Mouse (Mus musculus) spleen, embryonic (tissue): ENCODE measurements around the gene Ano1.

Experiments used
- CTCF ChIA-PET: fragments of 350-600 bp; sonication (Branson Sonifier 250); formaldehyde crosslinking; loops from one replicate; lab custom pipeline; 2022; lab: Charles Lee

Ano1 gene

DNA sequence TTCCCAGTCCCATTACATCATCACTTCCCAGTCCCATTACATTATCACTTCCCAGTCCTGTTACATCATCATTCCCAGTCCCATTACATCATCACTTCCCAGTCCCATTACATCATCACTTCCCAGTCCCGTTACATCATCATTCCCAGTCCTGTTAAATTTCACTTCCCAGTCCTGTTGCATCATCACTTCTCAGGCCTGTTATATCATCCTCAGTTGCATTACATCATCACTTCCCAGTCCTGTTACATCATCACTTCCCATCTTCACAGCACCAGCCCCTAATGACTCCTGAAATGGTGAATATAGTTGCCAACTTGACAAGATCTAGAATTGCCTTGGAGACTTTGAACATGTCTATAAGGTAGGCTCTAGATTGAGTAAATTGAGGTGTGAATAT is 17.1 kb upstream of the Ano1 start:
- CTCF ChIA-PET = no interaction called here

DNA sequence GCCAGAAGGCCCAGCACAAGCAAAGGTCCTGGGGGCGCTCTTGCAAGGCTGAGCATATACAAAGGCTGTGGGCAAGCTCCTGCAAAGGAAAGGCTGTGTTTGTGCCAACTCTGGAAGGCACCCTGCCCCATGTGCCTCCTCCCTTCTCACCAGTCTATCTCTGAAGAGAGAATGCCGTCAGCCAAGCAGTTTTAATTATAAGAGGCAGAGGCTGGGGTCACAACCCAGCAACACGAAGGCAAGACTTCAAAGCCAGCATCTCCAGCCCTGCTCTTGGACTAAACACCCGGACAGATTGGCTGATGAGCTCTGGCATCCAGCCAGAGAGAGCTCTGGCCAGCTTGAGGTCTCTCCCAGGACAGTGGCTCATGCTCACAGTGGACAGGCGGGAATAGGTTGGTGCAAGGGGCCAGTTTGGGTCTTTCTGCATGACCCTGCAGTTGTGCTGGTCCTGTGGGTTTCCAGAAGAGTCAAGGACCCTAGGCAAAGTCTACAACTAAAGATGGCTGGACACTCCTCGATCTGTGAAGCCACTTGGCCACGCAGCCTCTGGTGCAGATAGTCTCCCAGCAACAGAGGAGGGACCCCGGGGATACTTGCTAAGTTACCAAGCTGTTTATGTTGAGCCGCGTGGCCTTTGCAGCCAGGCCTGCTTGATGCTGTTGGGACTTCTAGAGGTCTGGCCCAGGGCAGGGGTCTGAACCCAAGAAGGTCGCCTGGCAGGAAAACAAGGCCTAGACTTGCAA is 12.9 kb upstream of the Ano1 start:
- CTCF ChIA-PET = no interaction called here

DNA sequence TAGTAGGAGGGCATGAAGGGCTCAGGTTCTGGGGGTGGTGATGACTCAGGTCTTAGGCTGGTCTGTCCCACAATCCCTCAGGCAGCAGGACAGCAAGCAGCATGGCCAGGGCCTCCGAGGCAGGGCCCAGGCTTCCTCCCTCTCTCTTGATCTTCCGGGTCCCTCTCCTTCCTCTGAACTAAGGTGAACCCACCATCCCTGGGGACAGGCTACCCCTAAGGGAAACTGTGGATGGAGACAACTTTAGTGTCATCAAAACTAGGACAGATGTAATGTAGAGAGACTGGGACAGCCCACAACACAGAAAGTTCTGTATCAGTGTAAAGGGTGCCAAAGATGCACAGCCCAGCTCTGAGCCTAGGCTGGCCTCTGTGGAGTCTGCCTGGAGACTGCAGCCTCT is 12.2 kb upstream of the Ano1 start:
- CTCF ChIA-PET = no interaction called here

DNA sequence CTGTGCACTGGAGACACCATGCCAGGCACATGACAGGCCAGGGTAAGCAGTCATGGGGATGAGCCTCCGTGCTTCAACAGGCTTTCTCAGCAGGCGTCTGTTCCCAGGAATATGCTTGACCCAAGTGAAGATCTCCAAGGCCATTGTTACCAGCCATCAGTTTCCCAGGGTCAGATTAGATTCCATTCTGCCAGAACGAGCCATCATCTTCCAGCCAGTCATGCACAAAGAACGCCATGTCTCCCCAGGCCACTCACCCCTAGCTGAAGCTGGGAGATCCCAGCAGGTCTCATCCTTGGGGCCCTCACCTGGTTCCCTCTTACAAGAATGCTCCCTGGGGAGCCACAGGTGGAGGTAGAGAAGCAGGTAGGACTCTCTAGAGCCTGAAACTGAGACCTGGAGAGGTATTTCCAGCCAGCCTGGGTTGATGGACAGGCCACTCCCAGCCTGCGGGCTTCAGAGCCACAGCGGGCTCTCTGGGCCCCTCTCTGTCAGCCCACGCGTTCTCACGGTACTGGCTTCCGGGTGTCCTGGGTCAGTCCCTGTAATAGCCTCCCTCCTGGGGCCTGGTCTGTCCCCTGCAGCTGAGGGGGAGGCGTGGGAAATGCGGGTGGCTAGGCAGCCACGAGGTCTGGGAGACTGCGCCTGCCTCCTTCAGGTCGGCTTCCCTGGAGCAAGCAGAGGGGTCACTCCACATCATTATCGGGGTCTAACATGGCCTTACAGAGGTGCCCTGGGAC is 10.9 kb upstream of the Ano1 start:
- CTCF ChIA-PET = no interaction called here

DNA sequence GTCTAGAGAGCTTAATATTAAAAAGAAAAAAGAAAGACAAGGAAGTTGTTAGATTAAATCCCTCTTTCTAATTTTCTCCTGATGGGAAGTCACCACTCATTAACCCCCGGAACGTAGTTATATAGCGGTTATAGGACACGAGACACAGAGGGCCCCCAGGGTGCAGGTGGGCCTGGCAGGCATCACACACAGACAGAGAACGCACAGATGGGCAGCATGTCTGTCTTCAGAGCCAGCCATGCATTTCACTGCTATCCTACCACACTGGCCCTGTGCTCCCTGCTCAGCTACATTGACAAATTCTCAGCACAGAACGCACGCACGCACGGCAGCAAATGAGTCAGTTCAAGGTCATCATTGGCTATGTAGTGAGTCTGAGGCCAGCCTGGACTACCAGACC is 8.5 kb upstream of the Ano1 start:
- CTCF ChIA-PET = no interaction called here

DNA sequence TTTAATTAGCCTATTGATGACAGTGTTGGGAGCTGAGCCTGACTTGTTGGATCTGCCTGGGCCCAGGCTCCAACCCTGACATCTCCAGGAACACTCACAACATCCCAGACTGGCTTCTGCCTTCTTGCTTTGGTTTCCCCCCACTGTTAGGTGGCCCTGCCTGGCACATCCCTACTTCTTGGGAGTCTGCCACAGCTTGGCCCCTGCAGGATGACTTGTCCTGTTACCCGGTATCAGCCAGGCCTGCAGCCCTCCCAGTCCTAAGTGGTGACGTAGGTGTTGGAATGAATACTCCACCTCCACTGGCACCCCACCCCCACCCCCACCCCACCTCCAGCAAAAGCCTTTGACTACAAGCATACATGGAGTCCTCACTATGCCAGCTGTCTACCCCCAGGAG is 7.7 kb upstream of the Ano1 start:
- CTCF ChIA-PET = no interaction called here

DNA sequence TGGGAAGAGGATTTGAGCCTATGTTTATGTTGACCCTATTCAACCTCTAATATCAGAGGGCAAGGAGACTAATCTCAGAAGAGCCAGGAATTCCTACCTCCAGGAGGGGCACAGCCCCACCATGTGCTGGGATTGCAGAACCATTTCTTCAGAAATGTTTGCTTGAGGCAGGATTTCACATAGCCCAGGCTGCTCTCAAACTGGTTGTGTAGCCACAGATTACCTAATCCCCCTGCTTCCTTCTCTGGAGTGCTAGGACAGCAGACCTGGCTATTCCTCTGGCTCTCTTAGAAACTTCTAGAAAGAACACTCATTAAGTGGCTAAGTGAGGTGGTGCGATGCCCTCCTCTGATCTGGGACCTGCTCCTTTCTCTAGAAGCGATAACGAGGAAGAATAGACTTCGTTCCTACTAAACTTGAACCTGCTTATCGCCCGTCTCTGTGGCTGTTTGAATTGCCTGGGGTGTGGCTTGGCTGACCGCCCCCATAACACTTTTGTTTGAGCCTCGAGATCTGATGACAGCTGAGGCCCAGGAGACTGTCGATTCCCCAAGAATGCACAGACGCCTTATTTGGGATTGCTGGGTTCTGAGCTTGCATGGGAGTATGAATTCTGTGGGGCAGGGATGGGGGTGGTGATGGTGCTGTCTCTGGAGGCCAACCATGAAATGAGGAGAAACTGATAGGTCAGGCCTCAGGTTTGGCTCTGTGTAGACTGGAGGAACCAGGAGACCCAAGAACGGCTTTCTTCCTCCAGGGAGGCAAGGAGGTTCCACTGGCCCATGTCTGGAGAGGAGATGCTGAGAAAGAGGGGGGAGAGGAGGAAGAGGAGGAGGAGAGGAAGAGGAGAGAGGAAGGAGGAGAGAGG is 4.0 kb upstream of the Ano1 start:
- CTCF ChIA-PET = interaction anchor here (0.5 kb wide), 1 partner anchor 183 kb away, joined by 3 read pairs; no protein-coding TSS in a partner anchor

DNA sequence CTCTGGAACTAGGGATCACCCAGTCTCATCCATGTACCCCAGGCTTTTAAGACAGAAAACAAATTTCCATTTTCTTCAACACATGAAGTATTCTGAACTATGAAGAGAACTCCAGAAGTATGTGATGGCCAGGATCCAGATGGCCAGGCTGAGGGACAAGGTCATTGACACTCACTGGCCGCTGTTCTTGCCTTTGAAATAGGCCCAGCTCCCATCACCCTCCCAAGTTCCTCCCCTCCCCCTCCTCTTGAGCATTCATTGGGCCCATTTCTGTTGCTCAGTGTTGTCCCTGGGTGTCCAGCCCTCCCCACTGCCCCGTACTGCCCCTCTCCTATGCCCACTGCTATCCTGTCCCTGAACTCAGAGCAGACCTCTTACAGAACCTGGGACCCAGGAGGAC is 2.9 kb upstream of the Ano1 start:
- CTCF ChIA-PET = no interaction called here

DNA sequence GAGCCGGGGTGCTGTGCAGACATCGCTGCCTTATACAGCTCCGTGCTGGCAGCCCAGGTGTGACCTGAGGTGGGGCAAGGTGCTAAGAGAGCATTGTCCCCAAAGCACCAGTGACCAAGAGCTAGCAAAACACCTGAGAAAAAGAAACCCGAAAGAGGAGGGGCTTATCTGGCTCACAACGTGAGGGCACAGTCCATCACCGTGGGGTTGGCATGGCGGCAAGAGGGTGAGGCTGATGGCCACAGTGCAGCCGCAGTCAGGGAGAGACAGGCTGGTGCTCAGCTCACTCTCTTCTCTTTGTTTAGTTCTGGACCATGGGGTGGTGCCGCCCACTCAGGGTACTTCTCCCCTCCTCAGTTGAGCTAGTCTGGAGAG is 1.9 kb upstream of the Ano1 start:
- CTCF ChIA-PET = no interaction called here

DNA sequence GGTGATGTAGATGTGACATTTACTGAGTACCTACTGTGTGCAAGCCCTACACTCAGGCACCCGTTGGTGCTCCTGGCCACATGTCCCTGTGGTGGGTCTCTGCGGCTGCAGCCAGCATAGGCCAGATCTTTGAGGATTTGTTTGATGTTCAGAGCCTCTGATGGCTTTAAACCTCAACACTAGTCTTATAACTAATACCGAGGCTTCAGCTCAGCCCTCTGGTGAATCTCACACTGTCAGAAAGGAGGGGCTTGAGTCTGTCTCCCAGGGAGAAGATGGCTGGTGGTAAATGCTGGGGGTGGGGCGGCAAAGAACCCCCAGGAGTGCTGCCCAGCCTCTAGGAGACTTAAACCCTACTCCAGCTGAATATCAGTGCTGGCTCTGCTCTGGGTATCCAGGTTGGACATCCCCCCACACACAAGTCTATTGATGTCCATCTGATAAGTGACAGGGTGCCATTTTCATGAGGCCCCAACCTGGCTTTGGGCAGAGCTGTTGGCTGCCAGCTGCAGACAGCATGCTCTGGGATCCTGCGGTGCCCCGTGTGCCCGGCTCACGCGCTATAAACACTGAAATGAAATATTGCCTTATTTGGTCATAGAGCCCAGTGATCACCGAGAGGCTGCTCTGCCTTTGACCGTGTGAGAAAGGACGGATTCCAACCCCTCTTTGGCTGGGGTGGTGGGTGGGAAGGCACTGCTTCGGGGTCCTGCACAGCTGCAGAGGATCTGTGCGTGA is 1.3 kb upstream of the Ano1 start:
- CTCF ChIA-PET = no interaction called here

DNA sequence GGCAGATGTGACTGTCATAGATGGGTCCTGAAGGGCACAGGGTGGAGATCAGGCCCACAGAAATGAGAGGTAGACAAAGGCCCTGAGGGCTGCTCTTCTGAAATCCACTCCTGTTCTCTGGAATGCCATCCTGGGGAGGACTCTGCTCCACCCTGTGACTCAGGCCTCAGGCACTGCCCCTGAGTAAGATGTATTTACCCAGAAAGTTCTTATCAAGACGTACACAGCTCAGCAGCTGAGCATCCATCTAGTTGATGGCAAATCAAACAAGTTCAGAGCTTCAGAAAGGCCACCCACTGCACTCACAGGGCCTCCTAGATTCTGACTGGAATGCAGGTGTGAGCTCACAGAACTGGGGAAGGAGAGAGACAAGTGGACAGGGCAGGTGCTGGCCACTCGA is 4.0 kb downstream of the Ano1 start:
- CTCF ChIA-PET = no interaction called here

DNA sequence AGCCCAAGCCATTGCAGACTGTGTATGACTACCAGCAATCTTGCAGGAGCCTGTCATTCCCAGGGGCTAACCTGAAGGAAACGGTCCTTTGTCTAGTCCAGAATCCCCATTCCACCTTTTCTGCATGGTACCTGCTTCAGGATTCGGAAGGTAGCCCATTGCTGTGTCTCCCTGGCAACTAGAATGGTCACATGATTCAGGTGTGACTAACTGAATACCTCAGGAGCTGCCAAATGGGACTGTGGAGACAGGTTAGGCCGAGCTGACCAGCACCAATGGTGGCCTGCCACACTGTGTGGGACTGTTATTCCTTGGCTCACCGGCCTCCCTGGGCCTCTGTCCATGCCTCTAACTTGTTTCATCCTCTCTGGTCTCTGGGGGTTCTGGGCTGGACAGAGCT is 5.3 kb downstream of the Ano1 start:
- CTCF ChIA-PET = no interaction called here

DNA sequence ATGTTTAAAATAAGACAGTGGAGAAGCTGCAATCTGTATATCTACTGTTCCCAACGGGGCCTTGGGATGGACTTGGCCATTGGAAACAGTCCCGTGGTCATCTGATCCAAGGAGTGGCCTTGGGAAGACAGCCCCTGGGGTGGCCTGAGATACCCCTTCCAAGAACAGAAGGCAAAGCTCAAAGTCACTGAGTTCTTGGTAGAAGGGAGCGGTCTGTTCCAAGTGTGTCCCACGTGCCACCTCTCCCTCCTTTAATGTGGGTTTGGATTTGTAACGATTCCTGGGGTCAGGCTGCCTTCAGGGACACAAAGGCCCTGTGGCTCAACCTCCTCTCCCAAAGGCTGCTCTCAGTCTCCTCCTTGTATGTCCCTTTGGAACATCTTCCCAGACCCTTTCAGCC is 7.9 kb downstream of the Ano1 start:
- CTCF ChIA-PET = no interaction called here

DNA sequence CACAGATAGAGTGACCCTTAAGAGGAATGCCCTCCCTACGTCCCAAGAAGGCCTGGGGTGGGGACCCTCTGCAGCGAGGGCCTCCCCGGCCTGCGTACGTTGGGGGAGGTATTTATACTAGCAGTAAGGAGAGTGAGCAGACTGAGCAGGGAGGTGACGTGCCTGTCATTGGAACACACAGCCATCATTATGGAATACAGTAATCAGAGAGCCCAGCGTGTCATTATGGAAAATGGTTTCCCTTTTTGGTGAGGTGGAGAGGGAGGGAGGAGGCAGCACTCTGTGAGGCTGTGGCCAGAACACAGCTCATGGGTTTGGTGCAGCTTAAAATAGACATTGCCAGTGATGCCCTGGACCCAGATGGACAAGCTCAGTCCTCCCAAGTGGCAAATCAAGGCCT is 11.1 kb downstream of the Ano1 start:
- CTCF ChIA-PET = no interaction called here

DNA sequence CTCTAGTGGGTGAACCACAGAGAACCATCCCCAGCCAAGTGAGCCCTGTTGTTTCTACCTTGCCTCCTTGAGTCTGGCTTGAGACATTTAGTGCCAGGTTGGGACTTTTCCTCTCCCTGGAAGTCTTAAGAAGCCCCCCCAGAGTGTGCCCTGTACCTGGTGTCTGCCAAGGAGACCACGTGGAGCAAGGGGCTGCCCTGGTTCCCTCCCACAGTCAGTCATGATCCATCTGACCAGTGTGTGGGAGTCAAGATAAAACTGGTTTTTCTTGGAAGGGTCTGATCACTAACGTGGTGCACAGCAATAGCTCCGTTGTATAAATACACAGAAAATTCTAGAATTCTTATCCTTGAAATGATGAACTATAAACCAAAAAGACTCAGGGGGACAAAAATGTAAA is 12.0 kb downstream of the Ano1 start:
- CTCF ChIA-PET = no interaction called here

DNA sequence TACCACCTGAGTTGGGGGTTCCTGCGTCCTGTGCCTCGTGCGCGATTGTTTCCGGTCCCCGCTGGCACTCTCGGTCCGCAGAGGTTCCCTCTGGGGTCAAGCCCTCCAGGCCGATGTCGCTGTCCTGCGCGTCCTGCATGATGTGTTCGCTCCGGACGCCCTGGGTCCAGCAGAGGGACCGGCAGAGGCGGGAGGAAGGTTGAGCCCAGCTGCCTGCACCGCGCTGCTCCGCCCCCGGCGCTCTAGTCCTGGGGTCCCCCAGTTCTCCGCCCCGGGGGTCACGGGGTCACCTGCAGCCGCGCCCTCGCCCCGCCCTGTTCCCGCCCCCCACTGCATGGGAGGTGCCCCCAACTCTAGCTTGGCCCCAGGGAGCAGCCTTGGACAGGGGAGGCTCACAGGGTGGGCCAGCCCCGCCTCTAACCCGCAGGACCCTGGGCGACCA is 13.4 kb downstream of the Ano1 start:
- CTCF ChIA-PET = no interaction called here

DNA sequence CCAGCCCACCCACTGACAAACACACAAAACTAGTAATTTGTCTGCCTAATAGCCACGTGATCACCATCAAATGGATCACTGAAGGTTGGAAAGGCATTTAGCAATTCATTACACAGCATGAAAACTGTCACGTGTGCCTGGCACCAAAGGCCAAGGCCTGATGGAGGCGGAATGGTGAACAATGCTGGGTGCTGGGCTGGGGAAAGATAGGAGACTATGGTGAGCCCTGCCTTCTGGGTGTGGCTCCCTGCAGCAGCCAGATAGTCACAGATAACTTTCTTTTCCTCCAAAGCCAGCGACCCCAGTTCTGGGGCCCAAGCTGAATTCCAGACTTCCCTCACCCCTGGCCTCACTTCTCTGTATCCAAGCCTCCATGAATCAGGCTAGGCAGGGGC is 19.9 kb downstream of the Ano1 start:
- CTCF ChIA-PET = no interaction called here

DNA sequence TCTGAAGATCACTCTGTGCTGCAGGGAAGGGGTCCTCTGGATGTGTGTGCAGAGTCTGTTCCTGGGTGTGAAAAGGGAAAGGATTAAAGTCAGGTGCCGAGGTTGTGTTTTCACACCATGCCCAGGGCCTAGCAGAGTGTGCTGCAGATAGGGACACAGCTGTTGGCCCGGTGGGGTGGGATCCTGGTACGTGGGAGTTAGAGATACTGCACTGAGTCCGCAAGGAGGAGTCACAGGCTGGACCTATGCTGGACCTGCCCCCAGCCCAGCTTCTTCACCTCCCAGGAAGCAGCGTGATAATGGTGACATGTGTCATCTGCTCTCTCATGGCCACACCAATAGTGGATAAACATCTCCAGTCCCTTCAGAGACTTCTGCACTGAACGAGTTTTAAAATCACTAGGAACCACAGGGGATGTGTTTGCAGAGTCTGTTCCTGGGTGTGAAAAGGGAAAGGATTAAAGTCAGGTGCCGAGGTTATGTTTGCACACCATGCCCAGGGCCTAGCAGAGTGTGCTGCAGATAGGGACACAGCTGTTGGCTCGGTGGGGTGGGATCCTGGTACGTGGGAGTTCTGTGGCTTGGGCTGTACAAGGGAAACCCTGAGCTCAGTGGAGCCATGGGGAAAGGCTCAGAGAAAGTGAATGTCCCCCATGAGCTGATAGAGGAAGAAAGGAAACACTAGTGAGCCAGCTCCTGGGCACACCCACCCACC is 20.4 kb downstream of the Ano1 start:
- CTCF ChIA-PET = no interaction called here

DNA sequence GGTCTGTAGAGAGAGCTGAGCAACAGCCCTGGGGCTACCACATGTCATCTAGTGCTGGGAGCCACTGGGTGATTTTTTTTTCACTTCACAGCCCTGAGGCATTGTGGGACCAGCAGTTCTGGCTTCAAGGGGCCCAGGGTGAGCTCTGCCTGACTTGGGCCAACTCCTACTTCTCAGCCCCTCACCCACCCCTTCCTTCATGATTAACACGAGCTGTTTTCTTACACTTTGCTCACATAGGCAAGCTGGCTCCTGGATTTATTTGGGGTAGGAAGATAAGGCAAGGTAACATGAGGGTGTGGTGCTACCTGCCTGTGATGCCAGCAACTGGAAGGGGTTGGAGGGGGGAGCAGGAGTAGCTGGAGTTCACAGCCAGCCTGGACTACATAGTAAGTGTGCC is 27.5 kb downstream of the Ano1 start:
- CTCF ChIA-PET = interaction anchor here (0.6 kb wide), 1 partner anchor 42 kb away, joined by 3 read pairs; no protein-coding TSS in a partner anchor

DNA sequence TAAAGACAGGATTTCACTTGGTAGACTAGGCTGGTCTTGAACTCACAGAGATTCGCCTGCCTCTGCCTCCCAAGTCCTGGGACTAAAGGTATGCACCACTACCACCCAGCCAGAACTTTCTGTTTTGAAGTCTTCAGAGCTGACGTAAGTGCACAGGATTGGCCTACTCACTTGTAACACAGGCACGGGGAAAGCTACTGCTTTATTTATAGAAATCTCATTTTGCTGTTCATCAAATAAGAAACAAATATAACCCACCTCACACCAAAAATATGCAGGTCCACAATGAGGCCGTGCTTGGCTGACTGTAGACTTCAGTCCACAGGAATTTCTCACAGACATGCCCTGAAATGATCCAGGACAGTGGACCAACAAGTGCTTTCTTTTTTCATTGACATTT is 31.8 kb downstream of the Ano1 start:
- CTCF ChIA-PET = no interaction called here

DNA sequence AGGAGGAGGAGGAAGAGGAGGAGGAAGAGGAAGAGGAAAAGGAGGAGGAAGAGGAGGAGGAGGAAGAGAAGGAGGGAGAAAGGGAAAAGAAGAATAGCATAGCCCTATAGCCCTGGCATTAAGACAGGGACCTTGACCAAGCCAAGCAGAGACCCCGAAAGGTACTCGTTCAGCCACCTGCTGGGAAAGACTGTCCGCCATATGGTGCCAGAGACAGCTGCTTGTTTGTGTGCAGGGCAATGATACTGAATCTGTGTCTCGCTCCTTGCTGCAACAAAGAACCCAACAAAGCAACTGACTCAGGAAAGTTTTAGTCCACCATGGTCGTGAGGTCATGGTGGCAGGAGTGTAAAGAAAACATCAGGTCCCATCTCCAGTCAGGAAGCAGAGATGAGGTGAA is 34.0 kb downstream of the Ano1 start:
- CTCF ChIA-PET = no interaction called here
